Mouse (Mus musculus) liver, embryonic 14.5 days (tissue): ENCODE measurements around the gene Car6. TPM values are rescaled to one million over a fixed set of nuclear protein-coding genes. Genes with fewer than 3 reads are reported as not detected.

Experiments used
- ATAC-seq: fragments of 200-750 bp; cut with Nextera tagmentation; 2 replicates; pipeline ENCODE4 v1.8.0; 2017; ENCODE audit warnings: moderate number of reproducible peaks, mild to moderate bottlenecking, moderate library complexity; ENCODE audit not compliant: insufficient read depth
- DNase-seq, 3 experiments: peaks; one replicate each; pipeline ENCODE4 v3.0.0-alpha.2; 2012 to 2013; ENCODE audit warnings: low read depth in 3 of 3, low spot score in 3 of 3
- H3K27ac ChIP-seq: fragments of 300-500 bp; sonication (generic); 2 replicates; pipeline ENCODE4 v1.5.1; 2014; ENCODE audit warnings: moderate library complexity, mild to moderate bottlenecking, control low read depth, inconsistent platforms
- H3K27me3 ChIP-seq: fragments of 300-500 bp; sonication (generic); 2 replicates; pipeline ENCODE4 v1.6.1; 2014; ENCODE audit warnings: mild to moderate bottlenecking, low read length, moderate library complexity; ENCODE audit not compliant: control insufficient read depth, insufficient read depth
- H3K36me3 ChIP-seq: fragments of 300-500 bp; sonication (generic); replicated peaks from 2 replicates; pipeline ENCODE4 v1.6.1; 2014; ENCODE audit warnings: low read depth; ENCODE audit not compliant: control insufficient read depth, insufficient read depth
- H3K4me1 ChIP-seq, 2 experiments: fragments of 200-500 bp in 1 of 2; fragments of 300-500 bp in 1 of 2; sonication (generic) in 1 of 2; replicated peaks; 2 replicates each; pipeline ENCODE4 v1.6.1; 2012 to 2014; ENCODE audit warnings: antibody characterized with exemption in 1 of 2, inconsistent platforms in 1 of 2, low read length in 1 of 2; ENCODE audit not compliant: control insufficient read depth in 2 of 2, insufficient read depth in 2 of 2
- H3K4me2 ChIP-seq: fragments of 300-500 bp; sonication (generic); 2 replicates; pipeline ENCODE4 v1.6.1; 2014; ENCODE audit warnings: low read depth, mild to moderate bottlenecking, control low read depth, moderate library complexity
- H3K4me3 ChIP-seq, 2 experiments: fragments of 200-500 bp in 1 of 2; fragments of 300-500 bp in 1 of 2; sonication (generic) in 1 of 2; 2 replicates each; pipeline ENCODE4 v1.5.1; 2012 to 2014; ENCODE audit warnings: low read depth in 2 of 2, low read length in 2 of 2, mild to moderate bottlenecking in 2 of 2, control low read depth in 1 of 2, inconsistent platforms in 1 of 2, moderate library complexity in 1 of 2; ENCODE audit not compliant: insufficient read depth in 1 of 2
- H3K9ac ChIP-seq: fragments of 300-500 bp; sonication (generic); replicated peaks from 2 replicates; pipeline ENCODE4 v1.6.1; 2014; ENCODE audit warnings: mild to moderate bottlenecking, control low read depth, moderate library complexity
- H3K9me3 ChIP-seq: fragments of 300-500 bp; sonication (generic); 2 replicates; pipeline ENCODE4 v1.6.1; 2016; ENCODE audit warnings: low read length, mixed read lengths; ENCODE audit not compliant: control insufficient read depth
- CTCF ChIP-seq: IDR thresholded peaks from 2 replicates; pipeline ENCODE4 v1.5.1; 2016; ENCODE audit warnings: antibody characterized with exemption, low read depth, control low read depth
- EP300 ChIP-seq: IDR thresholded peaks from 2 replicates; pipeline ENCODE4 v1.6.1; 2016; ENCODE audit warnings: antibody characterized with exemption, low read depth
- WGBS: fragments of 180-500 bp; shearing (Covaris S2); extraction: QIAGEN DNeasy Blood & Tissue Kit; methylation state at CpG from one replicate; pipeline ENCODE4 v1.1.7; 2014; ENCODE audit not compliant: insufficient replicate concordance; 5-methylcytosine and 5-hydroxymethylcytosine counted together
- polyA plus RNA-seq, 2 experiments: library from polyadenylated mRNA; depleted of rRNA in 1 of 2; stranded (reverse) in 1 of 2; unstranded in 1 of 2; fragments of >200 nt; fragmentation: Nextera tagmentation in 1 of 2; extraction: Ambion mirVana in 1 of 2; gene quantifications; 2 replicates each; pipeline versions ENCODE4 v1.2.1 to v1.2.3; 2012 to 2014

The Car6 gene
- polyA plus RNA-seq, 2 experiments: 0.02 to 0.09 TPM

DNA sequence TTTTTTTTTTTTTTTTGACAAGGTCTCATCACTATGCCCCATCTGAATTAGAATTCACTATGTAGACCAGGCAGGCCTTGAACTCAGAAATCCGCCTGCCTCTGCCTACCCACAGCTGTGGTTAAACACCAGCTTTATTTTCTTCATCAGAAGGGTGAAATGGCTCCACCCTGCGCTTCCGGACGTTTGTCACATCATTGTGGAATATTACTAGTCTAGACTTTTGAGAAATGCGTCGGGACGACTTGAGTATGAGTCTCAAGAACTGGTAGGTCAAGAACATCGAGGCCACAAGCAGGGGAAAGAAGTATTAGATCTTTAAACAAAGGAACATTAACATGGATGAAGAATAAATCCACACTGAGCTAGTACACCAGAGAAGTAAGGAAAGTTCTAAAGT, 34.9 kb upstream of the Car6 start:
- 67% methylated on average over 8 of the region's 8 CpGs for WGBS
- peak overlapping the region; percentile 88 for H3K9ac ChIP-seq
- no peak for ATAC-seq

DNA sequence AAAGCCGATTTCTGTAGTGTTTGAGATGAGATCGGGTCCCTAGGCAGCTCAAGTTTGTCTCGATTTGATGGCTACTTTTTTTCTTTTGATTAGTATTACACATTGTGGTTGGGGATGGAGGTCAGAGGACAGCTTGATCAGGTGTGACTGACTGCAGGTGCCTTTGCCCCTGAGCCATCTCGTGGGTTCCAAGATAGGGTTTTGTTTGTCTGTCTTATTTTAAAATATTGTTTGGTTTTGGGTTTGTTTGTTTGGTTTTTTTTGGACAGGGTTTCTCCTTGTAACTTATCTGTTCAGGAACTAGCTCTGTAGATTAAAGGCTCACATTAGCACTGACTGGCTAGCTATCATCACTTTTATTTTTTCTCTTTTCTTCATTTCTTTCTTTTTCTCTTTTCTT, 34.5 kb upstream of the Car6 start:
- DNase-seq (no peak), ATAC-seq (no peak)
- WGBS: 55% methylated on average over 4 of the region's 4 CpGs
- peaks cover 30 to 43% of the 10 kb centered on the region in 2 experiments for H3K4me1 ChIP-seq
- H3K9me3 ChIP-seq: no peaks in the 10 kb centered on the region
- H3K9ac ChIP-seq: no peak overlapping the region
- no peaks in the 10 kb centered on the region for H3K27me3 ChIP-seq
- H3K4me2 ChIP-seq: no peak overlapping the region
- peak overlapping the region; percentile 7; the same call in 1 of the 2 replicates for H3K27ac ChIP-seq
- no peak overlapping the region for H3K4me3 ChIP-seq
- H3K36me3 ChIP-seq: peaks cover 3% of the 10 kb centered on the region; the same call in 1 of the 2 replicates
- TF ChIP-seq EP300 (no peak), CTCF (no peak)

More for the DNA sequence above, 34.9 kb upstream of the Car6 start:
- TF ChIP-seq CTCF: no peak
- no peak for TF ChIP-seq EP300
- Histone ChIP-seq H3K36me3 (peaks cover 5% of the 10 kb centered on the region; the same call in 1 of the 2 replicates), H3K27ac (peak overlapping the region; percentile 63), H3K9me3 (no peaks in the 10 kb centered on the region), H3K4me2 (peak overlapping the region; percentile 97), H3K4me3 (peak overlapping the region; percentile 86 to 91), H3K4me1 (peaks cover 30 to 40% of the 10 kb centered on the region in 2 experiments), H3K27me3 (no peaks in the 10 kb centered on the region)
- no peak for DNase-seq

GRCm38 (mm10) chr4:150234599-150235327, 33.6 kb upstream of the Car6 start:
- no peaks in the 10 kb centered on the region for H3K27me3 ChIP-seq
- H3K4me3 ChIP-seq: no peak overlapping the region
- ATAC-seq (no peak), DNase-seq (no peak)
- H3K9ac ChIP-seq: no peak overlapping the region
- TF ChIP-seq CTCF (no peak), EP300 (no peak)
- no peak overlapping the region for H3K27ac ChIP-seq
- H3K9me3 ChIP-seq: no peaks in the 10 kb centered on the region
- peaks cover 30 to 45% of the 10 kb centered on the region in 2 experiments for H3K4me1 ChIP-seq
- no peak overlapping the region for H3K4me2 ChIP-seq
- H3K36me3 ChIP-seq: no peaks in the 10 kb centered on the region; the same call in 1 of the 2 replicates
- WGBS: 39% methylated on average over 8 of the region's 8 CpGs

DNA sequence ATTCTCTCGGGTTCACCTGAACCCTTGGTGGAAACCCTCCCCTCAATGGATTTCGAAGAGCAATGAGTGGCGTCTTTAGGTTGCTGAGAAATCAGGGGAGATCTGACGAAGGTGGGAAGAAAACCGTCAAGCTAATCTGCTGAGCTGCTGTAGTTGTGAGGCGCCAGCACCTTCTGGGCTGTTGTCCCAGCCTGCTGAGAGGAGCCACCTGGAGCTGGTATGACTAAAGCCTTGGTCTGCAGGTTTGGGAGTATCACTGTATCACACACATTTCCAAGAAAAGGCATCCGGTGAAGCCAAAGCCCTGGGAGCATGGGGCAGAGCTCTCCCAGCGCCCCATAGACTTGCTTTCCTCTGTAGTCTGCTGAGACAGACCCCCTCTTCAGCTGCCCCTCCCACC, 30.7 kb upstream of the Car6 start:
- no peaks in the 10 kb centered on the region for H3K27me3 ChIP-seq
- H3K9me3 ChIP-seq: no peaks in the 10 kb centered on the region
- H3K4me2 ChIP-seq: no peak overlapping the region
- H3K36me3 ChIP-seq: no peaks in the 10 kb centered on the region
- no peak for ATAC-seq
- H3K9ac ChIP-seq: no peak overlapping the region
- TF ChIP-seq CTCF: no peak
- no peak for TF ChIP-seq EP300
- H3K4me1 ChIP-seq: peaks cover 15 to 31% of the 10 kb centered on the region in 2 experiments
- whole genome bisulfite sequencing: 48% methylated on average over 8 of the region's 8 CpGs
- H3K27ac ChIP-seq: no peak overlapping the region
- DNase-seq: no peak
- H3K4me3 ChIP-seq: no peak overlapping the region

DNA sequence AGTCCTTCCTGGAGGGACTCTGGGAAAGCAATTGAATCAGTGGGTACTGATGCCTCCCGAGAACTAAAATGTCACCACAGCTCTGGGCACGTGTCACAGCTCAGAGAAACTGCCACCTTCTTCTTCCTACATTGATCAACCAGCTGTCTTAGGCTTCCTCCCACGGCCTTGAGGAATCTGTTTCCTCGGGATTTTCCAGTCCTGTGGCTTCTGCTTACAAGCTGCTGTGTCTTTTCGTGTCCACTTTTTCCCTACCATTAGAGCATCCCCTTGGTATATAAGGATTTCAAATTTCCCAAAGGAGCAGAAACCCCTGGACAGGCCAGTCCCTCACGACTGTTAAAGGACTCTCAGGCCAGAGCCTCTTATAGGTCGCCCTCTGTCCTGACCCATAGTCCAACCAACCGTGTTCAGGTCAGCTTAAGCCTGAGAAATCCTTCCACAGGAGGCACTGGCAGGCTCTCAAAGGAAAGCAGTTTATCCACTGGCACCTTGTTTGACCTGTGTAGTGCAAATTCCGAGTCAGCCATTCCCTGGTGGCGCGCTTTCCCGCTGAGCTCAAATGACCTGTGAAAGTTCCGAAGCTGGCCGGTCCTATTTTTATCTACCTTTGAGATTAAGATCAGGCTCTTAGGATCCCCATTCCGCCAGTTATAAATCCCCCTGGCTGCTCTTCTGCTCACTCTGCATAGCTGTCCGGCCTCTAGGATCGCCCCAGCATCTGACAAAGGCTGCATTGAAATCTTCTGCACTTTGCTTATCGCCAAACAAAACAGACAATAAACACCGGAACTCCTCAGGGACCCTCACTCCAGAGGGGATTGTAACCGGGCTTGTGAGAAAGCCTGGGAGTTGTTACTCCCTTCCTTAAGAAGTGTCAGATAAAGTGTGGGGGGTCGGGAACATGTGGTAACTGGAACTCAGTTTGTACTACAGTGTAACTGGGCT, 29.6 kb upstream of the Car6 start:
- TF ChIP-seq EP300: no peak
- no peak for TF ChIP-seq CTCF
- Histone ChIP-seq H3K27me3 (no peaks in the 10 kb centered on the region), H3K4me2 (no peak overlapping the region), H3K9ac (no peak overlapping the region), H3K36me3 (no peaks in the 10 kb centered on the region), H3K27ac (no peak overlapping the region), H3K9me3 (no peaks in the 10 kb centered on the region), H3K4me3 (no peak overlapping the region), H3K4me1 (peaks cover 11 to 26% of the 10 kb centered on the region in 2 experiments)
- DNase-seq (no peak), ATAC-seq (no peak)
- WGBS: 50% methylated on average over 21 of the region's 21 CpGs
